Mouse (Mus musculus) lung, postnatal 0 days (tissue): ENCODE measurements around the gene Syt5. TPM values are rescaled to one million over a fixed set of nuclear protein-coding genes. Genes with fewer than 3 reads are reported as not detected.
A peak's percentile ranks its signal among the peaks of the same experiment; 100 is the strongest.

Experiments used
- ATAC-seq: fragments of 200-750 bp; cut with Nextera tagmentation; 2 replicates; pipeline ENCODE4 v1.8.0; 2017; ENCODE audit warnings: moderate library complexity
- DNase-seq: peaks from one replicate; pipeline ENCODE4 v3.0.0-alpha.2; 2016; ENCODE audit warnings: low spot score
- H3K27ac ChIP-seq: fragments of 300-500 bp; sonication (generic); 2 replicates; pipeline ENCODE4 v1.5.1; 2014; ENCODE audit warnings: antibody characterized with exemption, mild to moderate bottlenecking, low read length, mixed read lengths
- H3K27me3 ChIP-seq: fragments of 300-500 bp; sonication (generic); replicated peaks from 2 replicates; pipeline ENCODE4 v1.6.1; 2014; ENCODE audit warnings: low read length, mixed read lengths; ENCODE audit not compliant: insufficient read depth
- H3K36me3 ChIP-seq: fragments of 300-500 bp; sonication (generic); 2 replicates; pipeline ENCODE4 v1.6.1; 2014; ENCODE audit warnings: low read length, mixed read lengths; ENCODE audit not compliant: insufficient read depth
- H3K4me1 ChIP-seq: fragments of 300-500 bp; sonication (generic); 2 replicates; pipeline ENCODE4 v1.6.1; 2014; ENCODE audit warnings: antibody characterized with exemption, low read depth, low read length, mixed read lengths; ENCODE audit not compliant: insufficient read depth
- H3K4me2 ChIP-seq: fragments of 300-500 bp; sonication (generic); replicated peaks from 2 replicates; pipeline ENCODE4 v1.6.1; 2014; ENCODE audit warnings: low read depth, mild to moderate bottlenecking, low read length, moderate library complexity, mixed read lengths
- H3K4me3 ChIP-seq: fragments of 300-500 bp; sonication (generic); 2 replicates; pipeline ENCODE4 v1.5.1; 2014; ENCODE audit warnings: low read depth, low read length
- H3K9ac ChIP-seq: fragments of 300-500 bp; sonication (generic); replicated peaks from 2 replicates; pipeline ENCODE4 v1.6.1; 2014; ENCODE audit warnings: low read depth, mild to moderate bottlenecking
- H3K9me3 ChIP-seq: fragments of 300-500 bp; sonication (generic); 2 replicates; pipeline ENCODE4 v1.6.1; 2016; ENCODE audit warnings: low read length, mixed read lengths
- CTCF ChIP-seq: IDR thresholded peaks from 2 replicates; pipeline ENCODE4 v1.5.1; 2016; ENCODE audit warnings: antibody characterized with exemption, mild to moderate bottlenecking
- EP300 ChIP-seq: IDR thresholded peaks from 2 replicates; pipeline ENCODE4 v1.6.1; 2016; ENCODE audit warnings: antibody characterized with exemption, mild to moderate bottlenecking, control low read depth
- WGBS: fragments of 180-500 bp; shearing (Covaris S2); extraction: QIAGEN DNeasy Blood & Tissue Kit; methylation state at CpG from one replicate; pipeline ENCODE4 v1.1.7; 2014; 5-methylcytosine and 5-hydroxymethylcytosine counted together
- polyA plus RNA-seq: library from polyadenylated mRNA; unstranded; fragments of >200 nt; fragmentation: Nextera tagmentation; extraction: Ambion mirVana; gene quantifications from 2 replicates; pipeline ENCODE4 v1.2.1, GENCODE M21; 2015

Gene Syt5
- polyA plus RNA-seq, 1 experiment from 2014 or later: 7.1 TPM

DNA sequence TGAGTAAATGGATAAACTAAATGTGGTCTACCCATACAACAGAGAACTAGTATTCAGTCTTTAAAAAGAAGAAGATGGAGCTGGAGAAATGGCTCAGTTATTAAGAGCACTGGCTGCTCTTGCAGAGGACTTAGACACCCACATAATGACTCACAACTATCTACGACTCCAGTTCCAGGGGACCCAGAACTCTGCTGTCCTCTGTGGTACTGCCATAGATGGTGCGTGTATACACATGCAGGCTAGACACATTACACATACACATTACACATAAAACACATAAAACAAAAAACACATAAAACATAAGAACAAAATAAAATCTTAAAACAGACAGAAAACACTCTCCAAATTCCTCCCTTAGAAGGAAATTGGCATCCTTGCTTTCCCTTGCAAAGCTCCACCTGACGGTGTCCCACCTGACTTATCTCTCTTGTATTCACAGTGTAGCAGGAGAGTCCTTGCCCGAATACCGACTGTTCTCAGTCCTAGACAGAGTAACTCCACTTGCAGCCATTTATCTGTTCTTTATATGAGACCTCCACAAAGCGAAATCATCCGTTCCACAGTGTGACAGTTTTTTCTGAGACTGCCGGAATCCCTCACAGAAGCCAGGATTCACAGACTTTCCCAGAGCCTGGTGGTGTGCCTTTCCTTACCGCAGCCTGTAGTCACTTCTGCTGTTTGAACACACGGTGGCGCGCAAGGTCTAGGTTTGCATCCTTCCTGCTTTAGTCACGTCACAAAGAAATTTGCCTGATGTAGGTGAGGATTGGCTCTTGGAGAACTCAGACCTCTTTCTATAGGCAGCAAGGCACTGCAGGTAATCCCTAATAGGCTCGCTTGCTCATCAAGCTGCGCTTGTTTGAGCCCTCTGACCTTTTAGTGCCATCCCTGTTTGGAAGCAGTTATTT, 9.2 kb upstream of the Syt5 start:
- no peaks in the 10 kb centered on the region for H3K27me3 ChIP-seq
- DNase-seq: peak; percentile 94
- peak; percentile 85 for ATAC-seq
- no peak overlapping the region for H3K4me3 ChIP-seq
- no peak overlapping the region for H3K4me2 ChIP-seq
- 19% methylated on average over 15 of the region's 15 CpGs for WGBS
- no peaks in the 10 kb centered on the region for H3K4me1 ChIP-seq
- no peaks in the 10 kb centered on the region for H3K9me3 ChIP-seq
- H3K36me3 ChIP-seq: no peaks in the 10 kb centered on the region
- H3K9ac ChIP-seq: no peak overlapping the region
- no peak overlapping the region for H3K27ac ChIP-seq
- TF ChIP-seq EP300 (no peak), CTCF (peak; percentile 98)

- ATAC-seq (peak; percentile 65), DNase-seq (no peak)
- Histone ChIP-seq H3K36me3 (no peaks in the 10 kb centered on the region), H3K9me3 (no peaks in the 10 kb centered on the region), H3K27me3 (no peaks in the 10 kb centered on the region), H3K4me3 (peak overlapping the region; percentile 8; the same call in 1 of the 2 replicates), H3K4me1 (peaks cover 5% of the 10 kb centered on the region; the same call in 1 of the 2 replicates), H3K9ac (no peak overlapping the region), H3K4me2 (peak overlapping the region; percentile 59), H3K27ac (no peak overlapping the region)
- no peak for TF ChIP-seq CTCF
- no peak for TF ChIP-seq EP300
- 2% methylated on average over 25 of the region's 26 CpGs for WGBS
These were observed 680 bp downstream of the Syt5 start for GRCm38 (mm10) chr7:4546591-4547131.

- Histone ChIP-seq H3K9ac (no peak overlapping the region), H3K9me3 (no peaks in the 10 kb centered on the region), H3K4me2 (no peak overlapping the region), H3K4me3 (no peak overlapping the region), H3K27me3 (no peaks in the 10 kb centered on the region), H3K4me1 (peaks cover 5% of the 10 kb centered on the region; the same call in 1 of the 2 replicates), H3K27ac (no peak overlapping the region), H3K36me3 (no peaks in the 10 kb centered on the region)
- ATAC-seq (no peak), DNase-seq (no peak)
- TF ChIP-seq CTCF (no peak), EP300 (no peak)
- 72% methylated on average over 15 of the region's 15 CpGs for WGBS
These were observed 1.3 kb downstream of the Syt5 start for GRCm38 (mm10) chr7:4546050-4546449.

- H3K27ac ChIP-seq: no peak overlapping the region
- no peak overlapping the region for H3K9ac ChIP-seq
- no peak for DNase-seq
- no peaks in the 10 kb centered on the region for H3K27me3 ChIP-seq
- 41% methylated on average over 17 of the region's 17 CpGs for WGBS
- H3K36me3 ChIP-seq: no peaks in the 10 kb centered on the region
- TF ChIP-seq EP300: no peak
- no peak for TF ChIP-seq CTCF
- no peak for ATAC-seq
- peaks cover 5% of the 10 kb centered on the region; the same call in 1 of the 2 replicates for H3K4me1 ChIP-seq
- H3K4me3 ChIP-seq: no peak overlapping the region
- no peak overlapping the region for H3K4me2 ChIP-seq
- H3K9me3 ChIP-seq: no peaks in the 10 kb centered on the region
These were observed 5.3 kb downstream of the Syt5 start for GRCm38 (mm10) chr7:4542013-4542412.

GRCm38 (mm10) chr7:4541344-4541743, 6.0 kb downstream of the Syt5 start:
- ATAC-seq (no peak), DNase-seq (no peak)
- Histone ChIP-seq H3K9me3 (no peaks in the 10 kb centered on the region), H3K9ac (no peak overlapping the region), H3K27me3 (no peaks in the 10 kb centered on the region), H3K4me2 (no peak overlapping the region), H3K4me3 (no peak overlapping the region), H3K36me3 (no peaks in the 10 kb centered on the region), H3K27ac (no peak overlapping the region), H3K4me1 (no peaks in the 10 kb centered on the region)
- TF ChIP-seq CTCF (no peak), EP300 (no peak)
- 59% methylated on average over 5 of the region's 5 CpGs for WGBS

DNA sequence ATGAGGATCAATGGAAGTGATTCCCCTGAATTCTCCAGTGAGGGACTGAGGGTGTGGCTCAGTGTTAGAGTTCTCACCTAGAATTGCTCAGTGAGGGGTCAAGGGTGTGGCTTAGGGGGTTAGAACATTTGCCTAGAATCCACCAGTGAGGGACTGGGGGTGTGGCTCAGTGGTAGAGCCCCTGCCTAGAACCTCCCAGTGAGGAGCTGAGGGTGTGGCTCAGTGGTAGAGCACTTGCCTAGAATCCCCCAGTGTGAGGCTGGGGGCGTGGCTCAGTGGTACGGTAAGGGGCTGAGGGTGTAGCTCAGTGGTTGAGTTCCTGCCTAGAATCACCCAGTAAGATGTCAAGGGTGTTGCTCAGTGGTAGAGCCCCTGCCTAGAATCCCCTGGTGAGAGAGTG, 8.3 kb downstream of the Syt5 start:
- H3K27ac ChIP-seq: no peak overlapping the region
- no peak overlapping the region for H3K4me3 ChIP-seq
- TF ChIP-seq EP300 (no peak), CTCF (no peak)
- H3K4me2 ChIP-seq: no peak overlapping the region
- no peak overlapping the region for H3K9ac ChIP-seq
- H3K36me3 ChIP-seq: no peaks in the 10 kb centered on the region
- ATAC-seq (no peak), DNase-seq (no peak)
- 62% methylated on average over 2 of the region's 2 CpGs for WGBS
- H3K9me3 ChIP-seq: no peaks in the 10 kb centered on the region
- H3K27me3 ChIP-seq: no peaks in the 10 kb centered on the region
- no peaks in the 10 kb centered on the region for H3K4me1 ChIP-seq
